Mouse (Mus musculus): ENCODE measurements around the gene Qrich1. TPM values are rescaled to one million over a fixed set of nuclear protein-coding genes. Genes with fewer than 3 reads are reported as not detected.
A peak's percentile ranks its signal among the peaks of the same experiment; 100 is the strongest.

Qrich1 gene
- polyA plus RNA-seq, 1 experiment, result not detected

DNA sequence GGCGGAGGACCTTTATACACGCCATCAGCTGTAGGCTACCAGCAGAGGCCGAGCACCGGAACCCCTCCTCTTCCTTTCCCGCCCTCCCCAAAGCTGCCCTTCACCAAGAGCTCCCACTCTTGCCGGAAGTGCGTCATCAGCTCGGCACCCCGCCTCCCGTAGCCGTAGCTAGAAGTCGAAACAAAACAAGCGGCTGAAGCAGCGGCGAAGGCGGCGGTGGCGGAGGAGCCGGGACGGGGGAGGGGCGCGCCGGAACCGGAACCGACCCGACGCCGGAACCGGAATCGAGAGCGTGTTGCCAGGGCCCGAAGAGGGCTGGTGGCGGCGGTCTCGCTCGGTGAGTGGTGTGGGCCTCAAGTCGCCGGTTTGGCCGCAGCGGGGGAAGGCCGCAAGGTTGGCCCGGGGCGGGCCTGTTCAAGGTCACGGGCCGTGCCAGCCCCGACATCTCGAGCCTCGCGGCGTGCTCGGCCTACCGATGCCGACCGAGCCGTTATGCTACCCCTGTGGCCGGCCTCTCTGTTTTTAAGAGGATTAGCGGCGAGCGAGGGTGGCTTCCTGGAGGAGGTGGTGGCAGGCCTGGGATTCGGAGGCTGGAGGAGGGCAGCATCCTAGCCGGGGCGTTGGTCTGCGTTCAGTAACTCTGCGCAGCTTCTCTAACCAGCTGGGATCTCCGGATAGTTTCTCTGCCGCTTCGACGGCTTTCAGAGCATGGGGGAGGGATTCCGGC lies 25.9 kb upstream of the Qrich1 start, which contains the start of gene Usp19:
Gene Usp19 (plus strand): TSS at position 44 of the 727 bp plus-strand sequence.
- Histone ChIP-seq H3K27ac (ENCODE audit: insufficient read depth, low read depth, low read length) (peak within 1 kb of the TSS; percentile 82), H3K4me1 (ENCODE audit: control insufficient read depth, insufficient read depth, low read length) (peaks cover 20% of the 10 kb centered on the region), H3K4me3 (ENCODE audit: insufficient read depth, low read depth, low read length) (peak within 1 kb of the TSS; percentile 81)
- TF ChIP-seq CTCF (IDR thresholded peaks at IDR 0.05; ENCODE audit: insufficient read depth, low read depth, low read length) (no peak), POLR2A (IDR thresholded peaks at IDR 0.05; ENCODE audit: insufficient read depth, low read depth, low read length) (peak; percentile 69; the same call in 1 of the 2 replicates)
- under 1% methylated on average over 69 of the region's 69 CpGs for WGBS

DNA sequence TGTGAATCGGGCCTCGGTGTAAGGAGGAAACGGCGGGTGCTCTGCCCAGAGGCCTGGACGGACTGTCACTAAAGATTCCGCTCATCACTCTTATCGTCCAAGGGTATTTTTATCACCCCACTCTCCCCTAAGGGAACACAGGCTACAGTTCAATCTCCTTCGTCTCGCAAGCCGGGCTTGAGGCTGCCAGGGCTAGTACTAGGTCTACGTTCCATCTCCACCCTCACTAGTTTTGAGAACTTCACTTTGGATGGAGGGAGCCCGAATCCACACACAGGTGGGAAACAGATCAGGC lies 25.4 kb upstream of the Qrich1 start:
- Histone ChIP-seq H3K4me1 (ENCODE audit: control insufficient read depth, insufficient read depth, low read length) (peaks cover 20% of the 10 kb centered on the region), H3K4me3 (ENCODE audit: insufficient read depth, low read depth, low read length) (peak overlapping the region; percentile 81), H3K27ac (ENCODE audit: insufficient read depth, low read depth, low read length) (peak overlapping the region; percentile 82)
- WGBS, result 4% methylated on average over 12 of the region's 12 CpGs
- TF ChIP-seq POLR2A (IDR thresholded peaks at IDR 0.05; ENCODE audit: insufficient read depth, low read depth, low read length) (no peak), CTCF (IDR thresholded peaks at IDR 0.05; ENCODE audit: insufficient read depth, low read depth, low read length) (no peak)

DNA sequence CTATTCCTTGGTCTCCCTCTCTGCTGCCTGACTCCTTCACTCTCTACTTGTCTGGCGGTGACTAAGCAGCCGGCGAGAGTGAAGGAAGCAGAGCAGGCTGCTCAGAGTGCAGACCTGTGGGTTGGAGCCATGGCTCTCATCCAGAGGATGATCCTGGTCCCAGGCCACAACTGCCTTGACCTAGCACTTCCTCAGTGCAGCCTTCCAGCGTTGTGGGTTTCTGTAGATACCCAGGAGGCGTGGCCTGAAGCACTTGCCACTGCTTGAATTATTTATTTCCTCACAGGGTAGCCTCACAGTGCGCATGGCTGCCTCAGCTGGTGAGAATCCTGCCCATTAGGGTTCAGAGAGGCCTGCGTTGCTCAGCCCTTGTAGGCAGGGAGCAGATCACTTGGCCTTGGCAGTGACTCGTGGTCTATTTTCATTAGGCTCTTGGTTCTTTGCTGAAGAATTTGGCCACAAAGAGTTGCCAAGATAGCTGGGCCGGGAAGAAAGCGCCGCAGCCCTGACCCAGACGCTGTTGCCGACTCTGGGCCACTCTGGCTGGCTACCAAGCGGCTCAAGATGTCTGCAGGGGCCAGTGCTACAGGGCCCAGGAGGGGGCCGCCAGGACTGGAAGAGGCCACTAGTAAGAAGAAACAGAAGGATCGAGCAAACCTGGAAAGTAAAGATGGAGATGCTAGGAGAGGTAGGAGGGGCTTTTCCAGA lies 24.4 kb upstream of the Qrich1 start:
- no peak overlapping the region for H3K27ac ChIP-seq (ENCODE audit: insufficient read depth, low read depth, low read length)
- H3K4me1 ChIP-seq (ENCODE audit: control insufficient read depth, insufficient read depth, low read length), result peaks cover 20% of the 10 kb centered on the region
- H3K4me3 ChIP-seq (ENCODE audit: insufficient read depth, low read depth, low read length), result 0 out of 2 replicates have a peak overlapping the region, but pooled peaks have one; percentile 6
- TF ChIP-seq POLR2A (IDR thresholded peaks at IDR 0.05; ENCODE audit: insufficient read depth, low read depth, low read length) (no peak), CTCF (IDR thresholded peaks at IDR 0.05; ENCODE audit: insufficient read depth, low read depth, low read length) (no peak)
- 40% methylated on average over 16 of the region's 16 CpGs for WGBS

DNA sequence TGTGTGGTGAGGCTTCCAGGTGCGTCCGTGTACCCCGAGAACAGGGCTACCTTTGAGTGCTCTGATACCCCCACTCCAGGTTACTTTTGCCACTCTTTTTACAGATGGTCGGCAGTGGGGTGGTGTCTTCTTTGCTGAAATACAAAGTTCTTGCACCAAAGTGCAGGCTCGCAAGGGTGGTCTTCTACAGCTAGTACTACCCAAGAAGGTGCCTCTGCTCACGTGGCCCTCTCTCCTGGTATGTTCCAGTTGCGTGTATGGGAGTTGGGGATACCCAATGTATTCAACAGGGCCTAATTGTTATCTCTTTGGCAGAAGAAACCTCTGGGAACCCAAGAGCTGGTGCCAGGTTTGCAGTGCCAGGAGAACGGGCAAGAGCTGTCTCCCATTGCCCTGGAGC lies 23.4 kb upstream of the Qrich1 start:
- no peak overlapping the region for H3K27ac ChIP-seq (ENCODE audit: insufficient read depth, low read depth, low read length)
- TF ChIP-seq POLR2A (IDR thresholded peaks at IDR 0.05; ENCODE audit: insufficient read depth, low read depth, low read length) (no peak), CTCF (IDR thresholded peaks at IDR 0.05; ENCODE audit: insufficient read depth, low read depth, low read length) (no peak)
- peaks cover 20% of the 10 kb centered on the region for H3K4me1 ChIP-seq (ENCODE audit: control insufficient read depth, insufficient read depth, low read length)
- H3K4me3 ChIP-seq (ENCODE audit: insufficient read depth, low read depth, low read length), result no peak overlapping the region
- 91% methylated on average over 8 of the region's 8 CpGs for WGBS

DNA sequence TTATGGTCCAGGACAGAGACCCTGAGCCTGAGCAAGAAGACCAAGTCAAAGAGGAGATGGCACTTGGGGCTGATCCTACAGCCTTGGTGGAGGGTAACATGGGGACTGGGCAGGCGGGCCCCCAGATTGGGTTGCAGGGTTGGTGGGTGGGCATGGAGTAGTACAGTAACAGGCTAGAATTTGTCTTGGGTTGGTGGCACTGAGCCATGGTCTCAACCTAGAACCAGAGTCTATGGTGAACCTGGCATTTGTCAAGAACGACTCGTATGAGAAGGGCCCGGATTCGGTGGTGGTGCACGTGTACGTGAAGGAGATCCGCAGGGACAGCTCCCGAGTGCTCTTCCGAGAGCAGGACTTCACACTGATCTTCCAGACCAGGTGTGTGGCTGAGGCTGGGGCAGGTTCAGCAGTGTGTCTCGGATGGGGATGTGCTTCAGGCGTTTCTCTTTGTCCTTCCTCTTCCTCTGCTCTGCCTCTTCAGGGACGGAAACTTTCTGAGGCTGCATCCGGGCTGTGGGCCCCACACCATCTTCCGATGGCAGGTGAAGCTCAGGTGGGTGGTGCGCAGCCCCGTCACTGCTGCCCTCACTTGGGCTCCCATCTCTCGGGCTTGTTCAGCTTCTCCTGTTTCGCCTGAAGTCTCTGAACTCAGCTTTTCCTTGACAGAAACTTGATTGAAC lies 22.3 kb upstream of the Qrich1 start:
- WGBS, result 95% methylated on average over 19 of the region's 19 CpGs
- no peak for TF ChIP-seq CTCF (IDR thresholded peaks at IDR 0.05; ENCODE audit: insufficient read depth, low read depth, low read length)
- no peak for TF ChIP-seq POLR2A (IDR thresholded peaks at IDR 0.05; ENCODE audit: insufficient read depth, low read depth, low read length)
- H3K4me3 ChIP-seq (ENCODE audit: insufficient read depth, low read depth, low read length), result no peak overlapping the region
- peaks cover 20% of the 10 kb centered on the region for H3K4me1 ChIP-seq (ENCODE audit: control insufficient read depth, insufficient read depth, low read length)
- H3K27ac ChIP-seq (ENCODE audit: insufficient read depth, low read depth, low read length), result no peak overlapping the region

DNA sequence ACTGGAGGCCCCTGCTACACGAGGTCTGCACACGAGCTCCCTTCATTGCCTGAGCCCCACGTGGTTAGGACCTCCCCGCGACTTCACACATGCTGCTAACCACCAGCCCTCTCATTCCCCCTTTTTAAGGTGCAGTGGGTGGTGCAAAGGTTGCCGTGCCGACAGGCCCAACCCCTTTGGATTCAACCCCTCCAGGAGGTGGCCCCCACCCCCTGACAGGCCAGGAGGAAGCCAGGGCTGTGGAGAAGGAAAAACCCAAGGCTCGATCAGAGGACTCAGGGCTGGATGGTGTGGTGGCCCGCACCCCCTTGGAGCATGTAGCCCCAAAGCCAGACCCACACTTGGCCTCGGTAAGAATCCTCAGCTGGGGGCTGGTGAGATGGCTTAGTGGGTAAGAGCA lies 21.7 kb upstream of the Qrich1 start:
- 74% methylated on average over 10 of the region's 10 CpGs for WGBS
- Histone ChIP-seq H3K27ac (ENCODE audit: insufficient read depth, low read depth, low read length) (no peak overlapping the region), H3K4me3 (ENCODE audit: insufficient read depth, low read depth, low read length) (no peak overlapping the region), H3K4me1 (ENCODE audit: control insufficient read depth, insufficient read depth, low read length) (peaks cover 19% of the 10 kb centered on the region)
- no peak for TF ChIP-seq POLR2A (IDR thresholded peaks at IDR 0.05; ENCODE audit: insufficient read depth, low read depth, low read length)
- no peak for TF ChIP-seq CTCF (IDR thresholded peaks at IDR 0.05; ENCODE audit: insufficient read depth, low read depth, low read length)

DNA sequence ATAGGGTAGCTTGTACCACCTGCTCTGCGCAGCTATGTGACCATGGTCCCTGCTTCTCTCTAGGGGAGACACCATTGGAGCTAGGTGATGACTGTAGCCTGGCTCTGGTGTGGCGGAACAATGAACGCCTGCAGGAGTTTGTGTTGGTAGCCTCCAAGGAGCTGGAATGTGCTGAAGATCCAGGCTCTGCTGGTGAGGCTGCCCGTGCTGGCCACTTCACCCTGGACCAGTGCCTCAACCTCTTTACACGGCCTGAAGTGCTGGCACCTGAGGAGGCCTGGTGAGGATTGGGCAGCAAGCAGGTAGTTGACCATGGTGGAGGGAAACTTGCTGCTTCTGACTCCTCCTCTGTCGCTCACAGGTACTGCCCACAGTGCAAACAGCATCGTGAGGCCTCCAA lies 17.4 kb upstream of the Qrich1 start:
- TF ChIP-seq POLR2A (IDR thresholded peaks at IDR 0.05; ENCODE audit: insufficient read depth, low read depth, low read length) (no peak), CTCF (IDR thresholded peaks at IDR 0.05; ENCODE audit: insufficient read depth, low read depth, low read length) (no peak)
- Histone ChIP-seq H3K27ac (ENCODE audit: insufficient read depth, low read depth, low read length) (no peak overlapping the region), H3K4me3 (ENCODE audit: insufficient read depth, low read depth, low read length) (no peak overlapping the region), H3K4me1 (ENCODE audit: control insufficient read depth, insufficient read depth, low read length) (no peaks in the 10 kb centered on the region)
- WGBS, result 89% methylated on average over 7 of the region's 7 CpGs

DNA sequence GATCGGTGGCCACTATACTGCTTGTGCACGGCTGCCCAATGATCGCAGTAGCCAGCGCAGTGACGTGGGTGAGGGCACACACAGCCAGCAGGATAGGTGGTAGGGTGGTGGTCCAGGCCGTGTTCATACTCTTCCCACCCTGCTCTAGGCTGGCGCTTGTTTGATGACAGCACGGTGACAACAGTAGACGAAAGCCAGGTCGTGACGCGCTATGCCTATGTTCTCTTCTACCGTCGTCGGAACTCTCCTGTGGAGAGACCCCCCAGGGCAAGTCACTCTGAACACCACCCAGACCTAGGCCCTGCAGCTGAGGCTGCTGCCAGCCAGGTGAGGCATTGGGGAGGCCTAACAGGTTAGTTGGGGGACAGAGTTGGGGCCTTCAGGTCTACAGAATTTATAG lies 16.7 kb upstream of the Qrich1 start:
- H3K27ac ChIP-seq (ENCODE audit: insufficient read depth, low read depth, low read length), result no peak overlapping the region
- 94% methylated on average over 15 of the region's 15 CpGs for WGBS
- no peaks in the 10 kb centered on the region for H3K4me1 ChIP-seq (ENCODE audit: control insufficient read depth, insufficient read depth, low read length)
- TF ChIP-seq CTCF (IDR thresholded peaks at IDR 0.05; ENCODE audit: insufficient read depth, low read depth, low read length), result no peak
- no peak for TF ChIP-seq POLR2A (IDR thresholded peaks at IDR 0.05; ENCODE audit: insufficient read depth, low read depth, low read length)
- H3K4me3 ChIP-seq (ENCODE audit: insufficient read depth, low read depth, low read length), result no peak overlapping the region

DNA sequence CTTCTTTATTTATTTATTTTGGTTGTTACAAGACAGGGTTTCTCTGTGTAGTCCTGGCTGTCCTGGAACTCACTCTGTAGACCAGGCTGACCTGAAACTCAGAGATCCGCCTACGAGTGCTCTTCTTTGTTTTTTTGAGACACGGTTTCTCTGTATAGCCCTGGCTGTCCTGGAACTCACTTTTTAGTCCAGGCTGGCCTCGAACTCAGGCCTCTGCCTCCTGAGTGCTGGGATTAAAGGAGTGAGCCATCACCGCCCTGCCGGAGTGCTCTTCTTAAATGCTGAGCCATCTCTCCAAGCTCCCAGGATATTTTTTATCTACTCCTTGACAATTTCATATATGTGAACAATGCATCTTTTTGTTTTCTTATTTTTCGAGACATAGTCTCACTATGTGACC lies 9.7 kb upstream of the Qrich1 start:
- Histone ChIP-seq H3K4me1 (ENCODE audit: control insufficient read depth, insufficient read depth, low read length) (peaks cover 5% of the 10 kb centered on the region), H3K27ac (ENCODE audit: insufficient read depth, low read depth, low read length) (no peak overlapping the region), H3K4me3 (ENCODE audit: insufficient read depth, low read depth, low read length) (no peak overlapping the region)
- TF ChIP-seq POLR2A (IDR thresholded peaks at IDR 0.05; ENCODE audit: insufficient read depth, low read depth, low read length), result no peak
- 87% methylated on average over 7 of the region's 7 CpGs for WGBS
